12 mouse cellular contexts compared by ENCODE assay signal in genomic region chr11:8249468-8249867, GRCm38 (mm10).
"Had no signal": no experiment of that assay in that cellular context is flagged by ENCODE, and none has a peak within 500 bp of the region (broad histone marks: within the 10 kb centered on the region; RNA-seq: fewer than 3 reads in every experiment).

No protein-coding gene starts in this region.

- ATAC-seq: hindbrain, postnatal 0 days; lung, postnatal 0 days; midbrain, embryonic 13.5 days had no signal

- H3K4me2 ChIP-seq: liver, embryonic 11.5 days; liver, embryonic 15.5 days; midbrain, embryonic 13.5 days; neural tube, embryonic 15.5 days had no signal

- H3K9me3 ChIP-seq: liver, embryonic 15.5 days; midbrain, embryonic 13.5 days; neural tube, embryonic 15.5 days had no signal

- H3K4me3 ChIP-seq: liver, embryonic 15.5 days; midbrain, embryonic 13.5 days; myocyte; neural tube, embryonic 15.5 days had no signal

- DNase-seq: left cerebral cortex, postnatal 4 days; lung, adult 2 months; lung, postnatal 36 days; thymus, postnatal 4 days had no signal

- H3K9ac ChIP-seq: liver, embryonic 15.5 days; midbrain, embryonic 13.5 days; neural tube, embryonic 15.5 days had no signal

- H3K27me3 ChIP-seq: liver, embryonic 15.5 days; midbrain, embryonic 13.5 days; neural tube, embryonic 15.5 days had no signal

- H3K27ac ChIP-seq: hindbrain, postnatal 0 days; liver, embryonic 15.5 days; midbrain, embryonic 13.5 days; neural tube, embryonic 15.5 days; stomach, postnatal 0 days had no signal

- H3K4me1 ChIP-seq: liver, embryonic 15.5 days; midbrain, embryonic 13.5 days; neural tube, embryonic 15.5 days had no signal

- H3K36me3 ChIP-seq: liver, embryonic 15.5 days; midbrain, embryonic 13.5 days; neural tube, embryonic 15.5 days had no signal
